Mouse (Mus musculus) kidney, postnatal 4 days (tissue): ENCODE results near the gene Gm10382.

Experiments used
- DNase-seq, 2 experiments: peaks; one replicate each; pipeline ENCODE4 v3.0.0; 2021; ENCODE audit warnings: mixed read lengths in 2 of 2

Gene Gm10382

GRCm38 (mm10) chr5:125389131-125389578 lies at the start of gene Gm10382:
Gene Gm10382 (plus strand): TSS chr5:125389322.
- DNase-seq: peak; percentile 88 to 93

DNA sequence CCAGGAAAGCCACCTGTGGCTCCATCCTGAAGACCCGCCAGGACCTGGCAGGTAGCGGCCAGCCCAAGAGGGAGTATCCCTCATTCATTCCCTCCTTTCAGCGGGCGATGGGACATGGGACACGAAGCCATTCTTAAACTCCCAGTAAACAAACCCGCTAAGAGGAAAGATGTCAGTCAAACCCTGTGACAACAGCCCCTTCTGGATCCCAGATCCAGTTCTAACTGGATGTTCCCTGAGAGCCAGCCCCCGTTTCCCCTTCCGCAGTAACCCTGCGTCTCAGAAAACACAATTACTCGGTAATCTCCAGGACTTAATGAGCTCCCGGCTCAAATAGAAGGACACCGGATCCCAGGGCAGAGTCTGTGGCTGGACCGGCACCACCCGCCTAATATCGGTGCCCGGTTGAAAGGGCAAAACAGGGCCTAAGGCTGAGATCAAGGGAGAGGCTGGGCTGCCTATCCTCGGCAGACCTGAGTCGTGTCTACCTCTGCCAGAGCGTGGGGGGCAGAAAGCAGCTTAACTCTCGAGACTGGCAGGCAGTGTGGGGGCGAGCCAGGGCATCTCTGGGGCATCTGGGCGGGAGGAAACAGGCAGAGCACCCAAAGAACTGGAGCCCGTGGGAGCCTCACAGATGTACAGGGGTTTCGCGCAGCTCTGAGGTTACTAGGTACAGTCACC lies 49.1 kb upstream of the Gm10382 start:
- DNase-seq: peak; percentile 30 to 58

GRCm38 (mm10) chr5:125340547-125341262 lies 48.4 kb upstream of the Gm10382 start, which contains the start of gene Scarb1:
Gene Scarb1 (minus strand): TSS chr5:125341094.
- peak; percentile 94 to 96 for DNase-seq

DNA sequence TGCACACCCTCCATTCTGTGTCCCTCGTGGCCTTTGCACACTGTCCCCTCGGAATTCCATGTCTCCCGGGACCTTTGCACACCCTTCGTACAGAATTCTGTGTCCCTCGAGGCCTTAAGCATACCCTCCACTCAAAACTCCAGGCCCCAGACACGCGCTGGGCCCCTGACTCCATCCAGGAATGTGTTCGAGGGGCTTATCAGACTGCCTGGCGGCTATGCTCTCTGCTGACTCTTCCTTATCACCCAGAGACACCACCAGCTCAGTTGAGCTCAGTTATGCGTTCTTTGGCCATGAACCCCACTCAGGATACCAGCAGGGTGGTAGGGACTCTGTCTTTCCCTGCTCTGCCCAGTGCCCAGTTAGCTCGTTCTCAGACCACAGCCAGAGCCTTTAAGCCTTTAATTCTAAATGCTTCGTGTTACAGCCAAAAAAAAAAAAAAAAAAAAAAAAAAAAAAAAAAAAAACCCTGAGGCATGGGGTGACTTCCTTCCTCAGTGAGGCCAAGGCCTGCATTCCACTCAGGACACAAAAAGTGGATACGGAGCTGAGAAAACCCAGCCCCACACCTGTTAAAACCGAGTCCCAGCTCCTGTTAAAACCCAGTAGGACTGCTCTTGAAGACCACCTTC lies 47.5 kb upstream of the Gm10382 start:
- DNase-seq: no peak

- DNase-seq: no peak
These were observed 44.8 kb upstream of the Gm10382 start for GRCm38 (mm10) chr5:125344296-125344695.

GRCm38 (mm10) chr5:125348067-125348466 lies 41.1 kb upstream of the Gm10382 start:
- no peak for DNase-seq

DNA sequence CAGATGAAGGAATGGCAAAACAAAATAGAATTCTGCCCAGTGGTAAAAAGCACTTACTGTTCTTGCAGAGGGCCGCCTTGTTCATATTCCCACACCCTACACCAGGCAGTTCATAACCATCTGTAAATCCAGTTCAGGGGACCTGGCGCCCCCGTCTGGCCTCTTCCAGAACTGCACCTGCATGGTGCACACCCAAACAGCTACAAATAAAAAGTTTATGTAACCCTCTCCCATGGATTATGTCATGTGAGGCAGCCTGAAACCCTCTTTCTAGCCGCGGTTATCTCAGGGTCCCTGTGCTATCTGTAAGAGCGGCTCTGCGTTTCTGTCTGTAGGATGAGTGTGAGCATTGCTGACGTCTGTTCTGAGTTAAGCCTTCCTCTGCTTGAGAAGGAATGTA lies 40.6 kb upstream of the Gm10382 start:
- peak; percentile 73 to 77 for DNase-seq

GRCm38 (mm10) chr5:125349391-125349790 lies 39.7 kb upstream of the Gm10382 start:
- no peak for DNase-seq

GRCm38 (mm10) chr5:125351057-125351456 lies 38.1 kb upstream of the Gm10382 start:
- DNase-seq: no peak

GRCm38 (mm10) chr5:125351939-125352338 lies 37.2 kb upstream of the Gm10382 start:
- DNase-seq: no peak

GRCm38 (mm10) chr5:125352781-125353294 lies 36.3 kb upstream of the Gm10382 start:
- DNase-seq: no peak

DNA sequence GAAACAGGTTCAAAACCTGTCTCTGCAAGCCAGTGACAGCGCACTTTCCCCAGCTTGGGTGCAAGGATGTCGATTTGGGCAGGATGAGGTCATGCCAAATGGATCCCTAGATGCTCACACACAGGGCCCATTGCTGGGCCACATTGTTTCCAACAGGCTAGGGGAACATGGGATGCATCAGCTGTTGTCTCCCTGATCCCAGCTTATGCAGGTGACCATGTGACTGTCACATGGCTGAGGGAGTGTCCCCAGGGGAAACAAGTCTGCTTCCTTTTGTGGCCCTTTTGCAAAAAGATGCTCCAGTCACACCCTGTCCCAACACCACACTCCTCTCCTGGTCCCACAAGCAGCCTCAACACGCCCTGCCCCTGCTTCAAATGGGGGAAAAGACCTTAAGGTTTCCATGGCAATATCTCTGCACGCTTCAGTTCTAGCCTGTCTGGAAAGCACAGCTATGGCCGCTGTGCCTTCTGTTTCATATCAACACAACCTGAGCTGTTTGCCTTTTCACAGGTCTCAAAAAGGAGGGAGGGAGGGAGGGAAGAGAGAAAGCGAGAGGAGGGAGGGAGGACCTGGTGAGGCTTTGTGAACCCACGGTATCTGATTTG lies 34.1 kb upstream of the Gm10382 start:
- DNase-seq: no peak

DNA sequence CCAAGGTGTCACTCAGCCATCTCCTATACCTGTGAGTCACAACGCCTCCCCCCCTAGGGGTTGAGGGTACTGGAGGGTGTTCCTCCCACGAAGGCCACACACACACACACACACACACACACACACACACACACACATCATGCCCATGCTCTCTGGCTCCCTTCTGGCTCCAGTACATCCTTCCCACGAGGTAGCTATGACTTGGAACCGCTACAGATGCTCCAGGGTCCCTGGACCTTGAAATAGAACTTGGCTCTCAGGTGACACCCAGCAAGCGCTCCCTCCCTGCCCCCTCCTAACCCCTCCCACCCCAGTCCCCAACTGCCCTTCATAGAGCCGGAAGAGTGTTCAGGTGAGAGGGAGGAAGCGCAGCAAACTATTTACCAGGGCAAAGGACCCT lies 33.5 kb upstream of the Gm10382 start:
- no peak for DNase-seq

DNA sequence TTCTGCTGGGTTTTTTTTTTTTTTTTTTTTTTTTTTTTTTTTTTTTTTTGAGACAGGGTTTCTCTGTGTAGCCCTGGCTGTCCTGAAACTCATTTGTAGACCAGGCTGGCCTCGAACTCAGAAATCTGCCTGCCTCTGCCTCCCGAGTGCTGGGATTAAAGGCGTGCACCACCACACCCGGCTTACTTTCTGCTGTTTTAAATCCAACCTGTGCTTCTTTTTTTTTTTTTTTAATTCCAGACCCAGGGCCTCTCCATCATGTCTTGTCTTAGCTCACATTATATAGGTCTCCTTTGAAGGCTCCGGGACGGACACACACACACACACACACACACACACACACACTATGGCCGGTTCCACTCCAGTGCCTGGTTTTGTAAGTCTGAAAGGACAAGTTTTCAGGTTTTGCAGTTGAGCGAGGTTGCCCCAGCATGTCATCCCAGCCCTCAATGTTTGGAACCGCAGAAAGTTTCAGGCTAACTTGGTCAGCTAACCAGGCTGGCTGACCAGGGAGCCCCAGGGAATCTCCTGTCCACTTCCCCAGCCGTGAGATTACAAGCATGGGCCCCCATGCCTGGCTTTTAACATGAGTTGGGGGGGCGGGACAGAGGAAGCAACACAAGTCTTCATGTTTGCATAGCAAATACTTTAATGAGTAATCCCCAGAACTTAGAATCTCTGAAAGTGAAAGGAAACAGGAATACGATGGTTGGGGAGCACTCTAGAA lies 31.4 kb upstream of the Gm10382 start:
- DNase-seq: no peak

- DNase-seq: no peak
These were observed 30.9 kb upstream of the Gm10382 start for GRCm38 (mm10) chr5:125358270-125358608.

DNA sequence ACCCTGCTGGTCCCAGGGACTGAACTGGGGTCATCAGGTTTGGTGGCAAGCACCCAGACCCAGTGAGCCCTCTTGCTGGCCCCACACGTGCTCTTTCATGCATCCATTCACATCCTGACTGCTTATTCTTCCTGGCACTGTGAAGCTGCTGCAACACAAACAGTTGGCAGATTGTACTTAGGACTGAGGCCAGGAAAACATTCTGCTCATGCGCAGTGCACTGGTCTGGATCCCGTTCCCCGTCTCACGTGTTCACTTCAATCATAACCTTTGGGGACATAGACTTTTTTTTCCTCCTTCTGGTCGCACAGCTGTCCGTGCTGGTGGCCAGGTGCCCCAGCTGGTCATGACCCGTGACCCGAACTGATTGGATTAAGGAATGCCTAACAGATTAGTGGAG lies 28.6 kb upstream of the Gm10382 start:
- peak in 1 of 2 experiments; percentile 37 for DNase-seq

DNA sequence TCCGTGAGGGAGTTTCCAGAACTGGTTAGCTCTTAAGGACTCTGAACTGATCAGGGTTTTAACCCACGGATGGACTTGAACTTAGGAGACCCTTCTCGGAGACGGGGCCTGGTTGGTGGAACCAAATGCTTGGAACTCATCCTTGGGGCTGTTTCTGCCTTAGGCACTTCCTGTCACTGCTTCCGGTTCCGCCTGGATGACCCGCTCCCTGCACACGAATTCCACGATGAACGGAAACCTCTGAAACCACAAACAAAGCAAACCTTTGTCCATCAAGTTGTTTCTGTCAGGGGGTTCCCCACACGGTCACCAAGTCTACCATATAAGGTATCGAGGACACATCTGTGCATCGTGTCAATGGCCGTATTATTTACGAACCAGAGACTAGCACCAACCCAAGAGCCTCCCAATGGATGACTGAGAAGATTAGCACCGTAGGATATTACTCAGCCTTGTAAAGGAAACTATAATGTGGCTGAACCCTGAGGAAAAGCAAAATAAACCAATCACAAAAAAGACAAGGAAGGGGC lies 28.1 kb upstream of the Gm10382 start:
- no peak for DNase-seq

- peak; percentile 80 to 86 for DNase-seq
These were observed 25.2 kb upstream of the Gm10382 start for GRCm38 (mm10) chr5:125363894-125364293.

- no peak for DNase-seq
These were observed 24.2 kb upstream of the Gm10382 start for GRCm38 (mm10) chr5:125364851-125365429.

- DNase-seq: no peak
These were observed 21.0 kb upstream of the Gm10382 start for GRCm38 (mm10) chr5:125368156-125368555.

DNA sequence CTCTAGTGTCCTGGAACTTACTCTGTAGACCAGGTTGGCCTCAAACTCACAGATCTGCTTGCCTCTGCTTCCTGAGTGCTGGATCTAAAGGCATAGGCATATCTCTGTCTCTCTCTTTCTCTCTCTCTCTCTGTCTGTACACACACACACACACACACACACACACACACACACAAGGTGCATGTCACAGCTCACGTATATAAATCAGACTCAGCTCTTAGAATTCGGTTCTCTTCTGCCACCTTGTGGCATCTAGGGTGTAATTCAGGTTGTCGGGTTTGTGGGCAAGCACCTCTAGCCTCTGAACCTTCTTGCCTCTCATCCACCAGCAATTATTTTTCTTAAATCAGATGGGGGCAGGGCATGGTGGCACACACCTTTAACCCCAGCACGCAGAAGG lies 20.6 kb upstream of the Gm10382 start:
- DNase-seq: peak; percentile 68 to 77
